Mouse (Mus musculus) CH12.LX (cell line): ENCODE data around the gene Map2.

Source experiments
- POLR2A ChIP-seq: IDR thresholded peaks from 2 replicates; pipeline ENCODE4 v1.6.1; 2011; ENCODE audit warnings: low read depth, mild to moderate bottlenecking, improper control_type of control experiment, low read length
- ZKSCAN1 ChIP-seq: IDR thresholded peaks from 2 replicates; pipeline ENCODE4 v1.6.1; 2012; ENCODE audit warnings: low read depth, inconsistent platforms, low read length, improper control_type of control experiment, borderline replicate concordance

DNA sequence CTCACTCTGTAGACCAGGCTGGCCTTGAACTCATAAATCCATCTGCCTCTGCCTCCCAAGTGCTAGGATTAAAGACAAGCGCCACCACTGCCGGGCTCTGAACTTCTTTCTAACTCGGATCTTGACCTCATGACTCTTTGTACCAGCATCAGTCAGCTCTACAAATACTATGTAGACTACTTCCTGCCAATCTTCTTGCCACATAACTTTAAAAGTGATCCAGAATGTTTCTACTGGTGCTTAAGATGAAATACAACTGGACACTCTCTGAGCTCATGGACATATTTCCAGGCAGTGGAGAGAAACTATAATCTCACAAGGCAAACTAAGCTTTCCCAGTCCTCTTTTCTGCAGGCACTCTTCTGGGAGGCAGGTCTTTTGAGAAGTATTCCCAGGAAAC lies 284.3 kb downstream of the Map2 start:
- TF ChIP-seq POLR2A (no peak), ZKSCAN1 (no peak)
